Mouse (Mus musculus): ENCODE data around the gene Ift52. TPM values are rescaled to one million over a fixed set of nuclear protein-coding genes. Genes with fewer than 3 reads are reported as not detected.

Ift52 gene
- polyA plus RNA-seq, 1 experiment = 69.4 TPM

DNA sequence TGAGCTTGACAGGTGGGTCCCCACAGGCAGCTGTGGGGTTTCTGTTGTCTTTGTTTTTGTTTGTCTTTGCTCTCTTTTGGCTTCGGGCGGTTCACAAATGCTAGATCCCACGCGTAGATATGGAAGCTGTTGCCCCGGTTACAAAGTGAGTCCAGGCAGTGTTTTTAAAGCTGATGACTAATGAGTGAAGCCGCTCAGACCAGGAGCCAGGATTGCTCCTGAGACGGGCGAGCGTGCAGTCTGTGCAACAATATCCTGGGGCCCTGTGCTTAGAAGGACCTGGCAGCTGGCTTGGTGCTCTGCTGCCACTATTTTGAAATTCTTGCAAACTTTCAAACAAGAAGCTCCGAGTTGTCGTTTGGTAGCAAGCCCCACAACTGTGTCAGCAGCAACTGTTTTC is 43.5 kb upstream of the Ift52 start:
- H3K9ac ChIP-seq (ENCODE audit: low read depth, poor library complexity, severe bottlenecking) = no peak overlapping the region

DNA sequence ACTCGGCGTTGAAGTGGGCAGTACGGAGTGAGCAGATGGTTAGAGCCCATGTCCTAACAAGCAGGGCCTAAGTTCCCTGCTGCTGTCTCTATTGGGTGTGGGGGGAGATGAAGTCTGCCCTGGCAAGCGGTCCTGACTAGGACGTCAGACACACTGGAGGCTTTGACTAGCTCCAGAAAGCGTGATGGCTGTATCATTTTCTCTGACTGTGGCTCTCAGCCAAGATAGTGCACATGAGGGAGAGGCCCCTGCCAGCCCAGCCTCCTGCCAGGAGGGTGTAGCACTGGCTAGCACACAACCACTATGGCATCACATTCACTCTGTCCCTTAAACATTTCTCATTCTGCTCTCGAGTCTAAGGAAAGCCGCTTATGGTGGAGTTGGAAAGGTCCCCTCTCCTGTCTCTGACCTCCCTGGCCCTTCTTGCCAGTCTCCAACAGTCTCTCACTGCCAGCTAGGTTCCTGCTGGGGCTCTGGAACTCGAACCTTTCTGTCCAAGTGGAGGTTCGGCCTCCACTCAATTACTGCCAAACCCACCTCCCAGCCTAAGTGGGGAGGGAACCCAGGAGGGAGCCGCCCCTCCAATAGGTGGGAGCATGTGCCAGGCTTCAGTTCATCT is 41.9 kb upstream of the Ift52 start:
- Histone ChIP-seq H3K4me3 (ENCODE audit: low read depth, low read length) (no peak overlapping the region), H3K27ac (ENCODE audit: insufficient read depth, low read length) (no peak overlapping the region), H3K36me3 (ENCODE audit: control insufficient read depth, insufficient read depth, low read length, poor library complexity, severe bottlenecking) (no peaks in the 10 kb centered on the region), H3K4me1 (ENCODE audit: control insufficient read depth, insufficient read depth, low read length) (no peaks in the 10 kb centered on the region), H3K9me3 (replicated peaks; ENCODE audit: control insufficient read depth, insufficient read depth, low read length, poor library complexity, severe bottlenecking) (no peaks in the 10 kb centered on the region), H3K9ac (ENCODE audit: low read depth, poor library complexity, severe bottlenecking) (no peak overlapping the region), H3K27me3 (ENCODE audit: control insufficient read depth, insufficient read depth, low read length, poor library complexity, severe bottlenecking) (no peaks in the 10 kb centered on the region)
- no peak for TF ChIP-seq POLR2A (IDR thresholded peaks at IDR 0.05; ENCODE audit: insufficient read depth, low read length)
- no peak for TF ChIP-seq CTCF (IDR thresholded peaks at IDR 0.05; ENCODE audit: low read depth, low read length)
- no peak for TF ChIP-seq EP300 (IDR thresholded peaks at IDR 0.05; ENCODE audit: insufficient read depth, low read depth, low read length)

More for the DNA sequence above, 43.5 kb upstream of the Ift52 start:
- TF ChIP-seq POLR2A (IDR thresholded peaks at IDR 0.05; ENCODE audit: insufficient read depth, low read length) = no peak
- TF ChIP-seq EP300 (IDR thresholded peaks at IDR 0.05; ENCODE audit: insufficient read depth, low read depth, low read length) = no peak
- no peak for TF ChIP-seq CTCF (IDR thresholded peaks at IDR 0.05; ENCODE audit: low read depth, low read length)
- Histone ChIP-seq H3K27me3 (ENCODE audit: control insufficient read depth, insufficient read depth, low read length, poor library complexity, severe bottlenecking) (no peaks in the 10 kb centered on the region), H3K4me3 (ENCODE audit: low read depth, low read length) (no peak overlapping the region), H3K36me3 (ENCODE audit: control insufficient read depth, insufficient read depth, low read length, poor library complexity, severe bottlenecking) (no peaks in the 10 kb centered on the region), H3K4me1 (ENCODE audit: control insufficient read depth, insufficient read depth, low read length) (no peaks in the 10 kb centered on the region), H3K9me3 (replicated peaks; ENCODE audit: control insufficient read depth, insufficient read depth, low read length, poor library complexity, severe bottlenecking) (no peaks in the 10 kb centered on the region), H3K27ac (ENCODE audit: insufficient read depth, low read length) (no peak overlapping the region)

DNA sequence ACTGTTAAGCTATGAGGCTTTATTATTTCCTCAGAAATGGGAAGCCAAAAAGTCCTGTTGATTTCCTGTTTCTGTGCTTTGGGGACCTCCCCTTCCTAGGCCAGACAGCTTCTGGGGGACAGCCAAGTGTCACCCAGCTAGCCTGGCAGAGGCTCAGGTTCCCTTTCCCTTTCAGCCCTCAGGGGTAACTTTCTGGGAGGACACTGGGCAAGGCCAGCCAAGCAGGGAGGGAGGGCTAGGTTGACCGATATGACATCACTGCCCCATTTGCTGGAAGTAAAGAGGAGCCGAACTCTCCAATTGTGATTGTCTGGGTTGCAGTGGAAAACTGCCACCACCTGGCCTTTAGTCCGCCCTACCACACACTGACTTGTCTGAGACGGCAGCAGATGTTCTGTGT is 41.2 kb upstream of the Ift52 start:
- no peaks in the 10 kb centered on the region for H3K9me3 ChIP-seq (replicated peaks; ENCODE audit: control insufficient read depth, insufficient read depth, low read length, poor library complexity, severe bottlenecking)
- no peak overlapping the region for H3K4me3 ChIP-seq (ENCODE audit: low read depth, low read length)
- H3K27ac ChIP-seq (ENCODE audit: insufficient read depth, low read length) = no peak overlapping the region
- H3K9ac ChIP-seq (ENCODE audit: low read depth, poor library complexity, severe bottlenecking) = no peak overlapping the region
- TF ChIP-seq CTCF (IDR thresholded peaks at IDR 0.05; ENCODE audit: low read depth, low read length) = no peak
- TF ChIP-seq POLR2A (IDR thresholded peaks at IDR 0.05; ENCODE audit: insufficient read depth, low read length) = no peak
- TF ChIP-seq EP300 (IDR thresholded peaks at IDR 0.05; ENCODE audit: insufficient read depth, low read depth, low read length) = no peak
- H3K4me1 ChIP-seq (ENCODE audit: control insufficient read depth, insufficient read depth, low read length) = no peaks in the 10 kb centered on the region
- no peaks in the 10 kb centered on the region for H3K27me3 ChIP-seq (ENCODE audit: control insufficient read depth, insufficient read depth, low read length, poor library complexity, severe bottlenecking)
- no peaks in the 10 kb centered on the region for H3K36me3 ChIP-seq (ENCODE audit: control insufficient read depth, insufficient read depth, low read length, poor library complexity, severe bottlenecking)

DNA sequence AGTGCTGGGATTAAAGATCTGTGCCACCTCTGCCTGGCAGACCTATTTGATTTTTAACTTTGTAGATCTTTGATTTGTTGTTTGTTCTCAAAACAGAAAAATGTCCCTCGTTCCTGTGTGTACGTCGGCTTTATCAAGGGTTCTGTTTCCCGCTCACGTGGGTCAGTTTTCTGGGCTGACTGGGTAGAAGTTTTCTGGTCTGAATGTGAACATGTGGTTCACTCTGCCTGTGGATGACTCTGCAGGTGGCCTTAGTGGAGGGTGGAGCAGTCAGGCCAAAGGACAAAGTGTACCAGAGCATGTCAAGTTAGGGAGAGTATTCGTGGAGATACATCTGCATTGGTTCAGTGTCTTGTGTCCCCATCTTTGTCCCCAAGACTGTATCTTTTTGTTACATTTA is 32.8 kb upstream of the Ift52 start:
- TF ChIP-seq EP300 (IDR thresholded peaks at IDR 0.05; ENCODE audit: insufficient read depth, low read depth, low read length) (no peak), POLR2A (IDR thresholded peaks at IDR 0.05; ENCODE audit: insufficient read depth, low read length) (no peak), CTCF (IDR thresholded peaks at IDR 0.05; ENCODE audit: low read depth, low read length) (no peak)
- Histone ChIP-seq H3K27me3 (ENCODE audit: control insufficient read depth, insufficient read depth, low read length, poor library complexity, severe bottlenecking) (no peaks in the 10 kb centered on the region), H3K4me1 (ENCODE audit: control insufficient read depth, insufficient read depth, low read length) (no peaks in the 10 kb centered on the region), H3K9ac (ENCODE audit: low read depth, poor library complexity, severe bottlenecking) (no peak overlapping the region), H3K36me3 (ENCODE audit: control insufficient read depth, insufficient read depth, low read length, poor library complexity, severe bottlenecking) (no peaks in the 10 kb centered on the region), H3K9me3 (replicated peaks; ENCODE audit: control insufficient read depth, insufficient read depth, low read length, poor library complexity, severe bottlenecking) (no peaks in the 10 kb centered on the region), H3K27ac (ENCODE audit: insufficient read depth, low read length) (no peak overlapping the region), H3K4me3 (ENCODE audit: low read depth, low read length) (no peak overlapping the region)

DNA sequence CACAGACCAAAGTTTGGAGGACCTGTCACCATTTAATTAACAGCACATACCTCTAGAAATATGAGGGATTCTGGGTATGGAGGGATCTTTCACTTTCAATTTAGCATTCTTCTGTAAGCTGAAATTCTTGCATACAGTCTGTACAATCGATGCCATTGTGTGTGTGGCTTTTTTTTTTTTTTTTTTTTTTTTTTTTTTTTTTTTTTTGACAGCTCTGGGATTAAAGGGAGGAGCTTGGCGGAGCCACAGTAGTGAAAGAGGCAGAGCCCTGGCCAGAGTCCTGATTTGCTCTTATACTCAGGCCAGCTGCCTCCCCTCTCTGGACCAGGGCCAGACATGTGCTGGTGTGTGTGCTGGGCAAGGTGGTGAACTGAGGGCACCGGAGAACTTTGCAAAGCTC is 31.2 kb upstream of the Ift52 start:
- TF ChIP-seq CTCF (IDR thresholded peaks at IDR 0.05; ENCODE audit: low read depth, low read length) = no peak
- no peak for TF ChIP-seq EP300 (IDR thresholded peaks at IDR 0.05; ENCODE audit: insufficient read depth, low read depth, low read length)
- no peak for TF ChIP-seq POLR2A (IDR thresholded peaks at IDR 0.05; ENCODE audit: insufficient read depth, low read length)
- H3K4me3 ChIP-seq (ENCODE audit: low read depth, low read length) = no peak overlapping the region
- no peaks in the 10 kb centered on the region for H3K36me3 ChIP-seq (ENCODE audit: control insufficient read depth, insufficient read depth, low read length, poor library complexity, severe bottlenecking)
- no peaks in the 10 kb centered on the region for H3K9me3 ChIP-seq (replicated peaks; ENCODE audit: control insufficient read depth, insufficient read depth, low read length, poor library complexity, severe bottlenecking)
- no peaks in the 10 kb centered on the region for H3K27me3 ChIP-seq (ENCODE audit: control insufficient read depth, insufficient read depth, low read length, poor library complexity, severe bottlenecking)
- no peak overlapping the region for H3K27ac ChIP-seq (ENCODE audit: insufficient read depth, low read length)
- no peaks in the 10 kb centered on the region for H3K4me1 ChIP-seq (ENCODE audit: control insufficient read depth, insufficient read depth, low read length)
- no peak overlapping the region for H3K9ac ChIP-seq (ENCODE audit: low read depth, poor library complexity, severe bottlenecking)

DNA sequence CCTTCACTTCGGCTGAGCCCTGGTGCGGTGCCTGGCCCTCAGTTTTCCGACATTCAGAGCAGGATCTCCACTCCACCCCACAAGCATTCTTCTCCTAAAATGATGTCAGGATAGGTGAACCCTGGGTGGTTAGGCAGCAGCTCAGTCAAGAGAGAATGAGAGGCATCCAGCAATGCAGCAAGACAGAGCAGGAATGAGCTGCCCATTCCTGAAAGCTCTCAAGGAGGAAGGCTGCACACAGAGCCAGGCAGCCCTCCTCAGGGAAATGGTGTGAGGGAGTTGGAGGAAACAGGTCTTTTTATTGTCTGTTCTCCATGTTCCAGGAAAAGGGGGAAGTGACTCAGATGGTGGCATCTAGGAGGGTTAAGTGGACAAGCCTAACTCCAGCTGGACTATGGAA is 30.4 kb upstream of the Ift52 start:
- no peaks in the 10 kb centered on the region for H3K4me1 ChIP-seq (ENCODE audit: control insufficient read depth, insufficient read depth, low read length)
- H3K27ac ChIP-seq (ENCODE audit: insufficient read depth, low read length) = no peak overlapping the region
- no peaks in the 10 kb centered on the region for H3K27me3 ChIP-seq (ENCODE audit: control insufficient read depth, insufficient read depth, low read length, poor library complexity, severe bottlenecking)
- no peaks in the 10 kb centered on the region for H3K9me3 ChIP-seq (replicated peaks; ENCODE audit: control insufficient read depth, insufficient read depth, low read length, poor library complexity, severe bottlenecking)
- no peak overlapping the region for H3K9ac ChIP-seq (ENCODE audit: low read depth, poor library complexity, severe bottlenecking)
- TF ChIP-seq CTCF (IDR thresholded peaks at IDR 0.05; ENCODE audit: low read depth, low read length) = no peak
- TF ChIP-seq POLR2A (IDR thresholded peaks at IDR 0.05; ENCODE audit: insufficient read depth, low read length) = no peak
- no peak for TF ChIP-seq EP300 (IDR thresholded peaks at IDR 0.05; ENCODE audit: insufficient read depth, low read depth, low read length)
- H3K4me3 ChIP-seq (ENCODE audit: low read depth, low read length) = no peak overlapping the region
- H3K36me3 ChIP-seq (ENCODE audit: control insufficient read depth, insufficient read depth, low read length, poor library complexity, severe bottlenecking) = no peaks in the 10 kb centered on the region

Data from ES-Bruce4 (cell line).